Mouse (Mus musculus) mouse trophoblast stem cell (cell line): ENCODE measurements around the gene St3gal6.

Experiments used
- in situ Hi-C, 2 experiments: fragments of 300-500 bp; cut with MseI, MboI; formaldehyde crosslinking; loops; 2 replicates in 1 of 2; 3 replicates in 1 of 2; pipeline ENCODE4 v1.15.1; 2025

Gene St3gal6

DNA sequence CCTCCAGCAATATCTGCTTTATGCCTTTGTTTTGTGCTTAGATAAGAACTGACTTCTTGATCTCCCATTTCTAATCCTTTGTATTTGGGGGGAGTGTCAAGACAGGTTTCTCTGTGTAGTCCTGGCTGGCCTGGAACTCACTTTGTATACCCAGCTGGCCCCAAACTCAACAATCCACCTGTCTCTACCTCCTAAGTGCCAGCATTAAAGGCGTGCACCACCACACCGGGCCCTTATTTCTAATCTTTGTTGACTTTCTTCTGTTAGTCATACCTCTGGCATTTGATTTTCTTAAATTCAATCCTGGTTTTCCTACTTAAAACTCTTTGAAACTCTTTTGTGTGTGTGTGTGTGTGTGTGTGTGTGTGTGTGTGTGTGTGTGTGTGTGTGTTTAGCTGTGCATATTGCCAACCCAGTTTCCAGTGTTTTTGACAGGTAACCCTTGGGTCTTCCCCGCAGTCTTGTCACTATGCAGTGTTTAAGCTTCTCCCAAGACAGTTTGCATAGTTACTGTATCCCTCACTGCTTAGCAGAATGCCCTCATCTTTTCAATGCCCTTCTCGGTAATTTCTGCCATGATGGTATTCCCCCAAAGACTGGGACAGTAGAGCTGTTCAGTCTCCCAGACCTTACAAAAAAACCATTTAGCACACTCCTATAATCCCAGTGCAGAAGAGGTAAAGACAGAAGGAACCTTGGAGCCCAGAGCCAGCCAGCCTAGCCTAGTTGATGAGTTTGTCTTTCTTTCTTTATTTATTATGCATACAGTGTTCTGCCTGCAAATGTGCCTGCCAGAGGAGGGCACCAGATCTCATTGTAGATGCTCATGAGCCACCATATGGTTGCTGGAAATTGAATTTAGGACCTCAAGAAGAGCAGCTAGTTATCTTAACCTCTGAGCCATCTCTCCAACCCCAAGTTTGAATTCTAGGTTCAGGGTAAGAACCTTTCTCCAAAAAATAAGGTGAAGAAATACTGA is 77.5 kb downstream of the St3gal6 start:
- in situ Hi-C loops: loop anchor here in 1 of 2 experiments (10.0 kb wide), 1 partner anchor 152 kb away; no protein-coding TSS in a partner anchor

DNA sequence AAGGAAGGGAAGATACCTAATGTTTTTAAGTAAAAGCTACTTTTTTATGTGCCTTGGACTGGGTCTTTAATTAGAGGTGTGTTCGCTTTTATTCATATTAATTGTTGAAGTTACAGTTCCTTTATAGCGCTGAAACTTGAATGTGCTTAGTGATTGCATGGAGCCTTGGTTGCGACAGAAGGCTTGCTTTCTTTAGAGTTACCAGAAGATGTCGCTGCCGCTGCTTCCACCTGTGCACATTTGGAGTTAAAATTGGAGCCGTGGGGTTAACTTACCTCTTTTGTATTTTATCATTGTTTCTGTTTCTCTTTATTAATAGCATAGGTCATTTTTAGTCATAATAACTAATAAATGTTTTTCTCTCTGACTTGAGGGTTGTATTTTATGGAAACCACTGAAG is 79.3 kb downstream of the St3gal6 start:
- in situ Hi-C loops: loop anchor here in 1 of 2 experiments (10.0 kb wide), 1 partner anchor 150 kb away; no protein-coding TSS in a partner anchor

DNA sequence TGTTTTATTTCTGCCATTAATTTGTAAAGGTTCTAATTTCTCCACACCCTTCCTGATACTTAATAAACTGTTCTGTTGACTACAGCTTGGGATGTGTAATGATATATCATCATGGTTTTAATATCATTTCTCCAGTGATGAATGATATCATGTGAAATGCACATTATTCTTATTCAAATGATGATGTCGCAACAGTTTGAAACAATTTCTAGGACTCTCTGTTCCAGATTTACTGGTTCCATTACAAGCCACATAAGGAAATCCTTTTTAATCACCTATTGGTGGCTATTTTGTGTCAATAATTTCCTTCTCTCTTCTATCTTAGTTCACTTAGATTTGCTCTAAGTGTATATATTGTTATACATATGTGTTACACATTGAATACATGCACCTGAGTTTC is 91.7 kb downstream of the St3gal6 start:
- in situ Hi-C loops: no loop called here

DNA sequence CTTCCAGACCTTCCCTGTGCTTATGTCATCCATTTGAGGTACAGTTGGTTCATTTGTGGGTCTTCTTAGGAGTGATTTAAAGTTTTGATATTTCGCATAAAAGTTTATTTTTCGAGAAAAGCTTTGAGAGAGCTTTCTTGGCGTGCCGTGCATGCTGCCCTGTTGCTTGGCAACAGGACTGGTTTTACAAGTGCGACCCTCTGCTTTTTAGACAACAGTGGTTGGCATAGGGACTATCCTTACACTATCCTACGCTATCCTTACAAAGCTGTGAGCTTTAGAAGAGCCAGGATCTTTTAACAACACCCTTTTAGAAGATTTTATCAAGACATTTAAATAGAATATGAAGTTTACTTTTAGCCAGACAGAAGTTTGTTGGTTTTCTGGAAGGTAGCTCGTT is 93.8 kb downstream of the St3gal6 start:
- in situ Hi-C loops: no loop called here

DNA sequence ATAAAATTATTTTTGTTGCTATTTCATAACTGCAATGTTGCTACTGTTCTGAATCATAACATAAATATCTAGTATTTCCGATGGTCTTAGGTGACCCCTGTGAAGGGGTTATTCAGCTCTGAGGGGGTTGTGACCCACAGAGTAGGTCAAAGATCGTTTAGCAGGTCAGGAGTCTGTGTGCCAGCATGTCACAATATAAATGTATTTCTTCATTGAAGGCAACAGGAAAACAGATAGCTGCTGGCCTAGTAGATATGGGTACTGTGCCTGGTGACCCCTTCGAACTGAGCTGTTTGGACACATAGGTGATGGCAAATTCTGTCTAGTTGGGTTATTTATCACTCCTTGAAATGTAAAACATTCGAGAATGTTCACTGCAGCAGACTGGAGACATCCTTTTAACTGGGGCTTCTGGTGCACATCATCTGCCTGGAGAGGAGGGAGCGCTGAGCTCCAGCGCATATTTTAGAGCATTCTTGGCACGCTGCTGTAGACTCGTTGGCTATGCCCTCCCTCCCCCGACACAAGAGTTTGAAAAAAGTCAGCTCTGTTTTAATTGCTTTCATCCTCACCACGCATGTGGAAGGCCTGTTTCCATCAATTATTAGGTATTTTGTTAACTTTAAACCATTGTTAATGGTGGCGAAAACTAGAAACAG is 102.2 kb downstream of the St3gal6 start:
- in situ Hi-C loops: no loop called here
